Comparison of ENCODE assay signal across 8 mouse cellular contexts in the genomic region with DNA sequence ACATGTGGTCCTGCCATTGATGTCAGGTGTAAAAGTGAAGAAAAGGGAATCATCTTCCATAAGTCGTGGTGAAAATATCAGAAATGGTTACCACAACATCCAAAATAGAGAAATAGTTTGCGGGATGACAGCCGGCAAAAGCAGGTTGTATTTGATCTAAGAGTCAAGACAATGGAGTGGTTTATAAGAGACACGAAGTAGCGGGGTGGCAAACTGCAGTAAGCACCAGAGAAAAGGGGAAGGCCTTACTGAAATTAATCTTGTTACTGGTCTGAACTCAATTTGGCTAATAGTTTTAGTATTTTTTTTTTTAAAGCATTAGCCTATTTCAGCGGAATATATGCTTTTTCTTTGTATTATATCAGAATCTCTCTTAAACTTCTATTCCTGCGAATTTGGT. TPM values are rescaled to one million over a fixed set of nuclear protein-coding genes. Genes with fewer than 3 reads are reported as not detected.
DNase-seq lines count a peak whose midpoint lies in the region; ATAC-seq and TF ChIP-seq lines count a peak whose summit lies in the region.

No protein-coding gene starts in this region.

- H3K4me2 ChIP-seq in neural tube, embryonic 11.5 days (ENCODE audit: low read depth): peak overlapping the region; percentile 58
- H3K4me2 ChIP-seq in liver, embryonic 12.5 days: peak overlapping the region; percentile 86
- H3K4me2 ChIP-seq in stomach, postnatal 0 days (replicated peaks; ENCODE audit: low read depth): peak overlapping the region; percentile 90

- WGBS in neural tube, embryonic 11.5 days: 21% methylated on average over 7 of the region's 7 CpGs
- 20% methylated on average over 7 of the region's 7 CpGs for WGBS in liver, embryonic 12.5 days (ENCODE audit: insufficient replicate concordance)
- 10% methylated on average over 7 of the region's 7 CpGs for WGBS in stomach, postnatal 0 days

- H3K27me3 ChIP-seq in neural tube, embryonic 11.5 days (ENCODE audit: control insufficient read depth, insufficient read depth, low read length): no peaks in the 10 kb centered on the region
- no peaks in the 10 kb centered on the region for H3K27me3 ChIP-seq in liver, embryonic 12.5 days (replicated peaks)
- H3K27me3 ChIP-seq in stomach, postnatal 0 days (ENCODE audit: control insufficient read depth, insufficient read depth, low read length): no peaks in the 10 kb centered on the region

- no peak for TF ChIP-seq EP300 in stomach, postnatal 0 days (optimal IDR thresholded peaks at IDR 0.05)

- peaks cover 11% of the 10 kb centered on the region for H3K4me1 ChIP-seq in neural tube, embryonic 11.5 days (ENCODE audit: control insufficient read depth, insufficient read depth, low read length)
- peaks cover 48% of the 10 kb centered on the region for H3K4me1 ChIP-seq in liver, embryonic 12.5 days
- H3K4me1 ChIP-seq in stomach, postnatal 0 days (replicated peaks; ENCODE audit: control insufficient read depth, insufficient read depth): no peaks in the 10 kb centered on the region

- ATAC-seq in neural tube, embryonic 11.5 days (ENCODE audit: insufficient read depth, low FRiP score, low TSS enrichment): no peak
- ATAC-seq in liver, embryonic 12.5 days: no peak
- ATAC-seq in stomach, postnatal 0 days (ENCODE audit: low FRiP score, low TSS enrichment): no peak

- no peak for TF ChIP-seq CTCF in stomach, postnatal 0 days (IDR thresholded peaks at IDR 0.05; ENCODE audit: low read depth)

- peak overlapping the region; percentile 24; the same call in 1 of the 2 replicates for H3K9ac ChIP-seq in neural tube, embryonic 11.5 days (ENCODE audit: low read length)
- peak overlapping the region; percentile 98 for H3K9ac ChIP-seq in liver, embryonic 12.5 days
- no peak overlapping the region for H3K9ac ChIP-seq in stomach, postnatal 0 days (ENCODE audit: low read length)

- peak; percentile 25 for DNase-seq in cerebellum, adult 11-12 months
- no peak for DNase-seq in cerebellum, adult 18-20 months
- DNase-seq in neural tube, embryonic 11.5 days (ENCODE audit: low spot score): no peak
- no peak for DNase-seq in neural tube, embryonic 10.5 days (ENCODE audit: extremely low spot score, low spot score)
- DNase-seq in stomach, postnatal 0 days (ENCODE audit: low spot score): no peak
- no peak for DNase-seq in right cerebral cortex, postnatal 25 days
- no peak for DNase-seq in adrenal gland, adult 18-20 months (ENCODE audit: low spot score in 2 of 2)

- H3K27ac ChIP-seq in neural tube, embryonic 11.5 days (ENCODE audit: low read depth, low read length): no peak overlapping the region
- H3K27ac ChIP-seq in liver, embryonic 12.5 days: no peak overlapping the region
- peak overlapping the region; percentile 63; the same call in 1 of the 2 replicates for H3K27ac ChIP-seq in stomach, postnatal 0 days (replicated peaks)

- no peaks in the 10 kb centered on the region for H3K36me3 ChIP-seq in neural tube, embryonic 11.5 days (ENCODE audit: control insufficient read depth, insufficient read depth, low read length)
- no peaks in the 10 kb centered on the region for H3K36me3 ChIP-seq in liver, embryonic 12.5 days
- H3K36me3 ChIP-seq in stomach, postnatal 0 days (ENCODE audit: control insufficient read depth, insufficient read depth, low read length): no peaks in the 10 kb centered on the region

- peak overlapping the region; percentile 91 for H3K4me3 ChIP-seq in neural tube, embryonic 11.5 days (ENCODE audit: low read depth, low read length)
- H3K4me3 ChIP-seq in liver, embryonic 12.5 days: peak overlapping the region; percentile 85
- H3K4me3 ChIP-seq in stomach, postnatal 0 days (ENCODE audit: low read depth, low read length): peak overlapping the region; percentile 89; the same call in 1 of the 2 replicates

- H3K9me3 ChIP-seq in neural tube, embryonic 11.5 days (ENCODE audit: control insufficient read depth, low read length): no peaks in the 10 kb centered on the region
- no peaks in the 10 kb centered on the region for H3K9me3 ChIP-seq in liver, embryonic 12.5 days (replicated peaks)
- H3K9me3 ChIP-seq in stomach, postnatal 0 days (ENCODE audit: control insufficient read depth, low read length): no peaks in the 10 kb centered on the region

RNA-seq across cellular contexts. Expression of a gene that starts 2.7 kb away (rescaled TPM):
- 71.3 and 73.6 TPM in 2 replicates for polyA plus RNA-seq in neural tube, embryonic 11.5 days (2014; fragmentation: Nextera tagmentation; extraction: Ambion mirVana)
- 47.3 and 52.6 TPM in 2 replicates for polyA plus RNA-seq in liver, embryonic 12.5 days (2016; fragmentation: Nextera tagmentation; extraction: Ambion mirVana)
- 51.2 and 55.0 TPM in 2 replicates for polyA plus RNA-seq in stomach, postnatal 0 days (2015; fragmentation: Nextera tagmentation; extraction: Ambion mirVana)
- 100 to 1,000 TPM; 235 to 281 TPM for total RNA-seq in adrenal gland, adult 18-20 months (2021)
